Mouse (Mus musculus): Measurements from ENCODE around the gene Wrb.

Wrb gene

GRCm38 (mm10) chr16:96158511-96159080 lies 13.4 kb downstream of the Wrb start:
- DNase-seq (ENCODE audit: low spot score) = no peak

GRCm38 (mm10) chr16:96159091-96159731 lies 14.0 kb downstream of the Wrb start:
- peak; percentile 81 for DNase-seq (ENCODE audit: low spot score)

- DNase-seq (ENCODE audit: low spot score) = no peak
Observed at GRCm38 (mm10) chr16:96159794-96160346, 14.7 kb downstream of the Wrb start.

GRCm38 (mm10) chr16:96160927-96161326 lies 15.7 kb downstream of the Wrb start:
- no peak for DNase-seq (ENCODE audit: low spot score)

GRCm38 (mm10) chr16:96161336-96161735 lies 16.1 kb downstream of the Wrb start:
- no peak for DNase-seq (ENCODE audit: low spot score)

GRCm38 (mm10) chr16:96165723-96166264 lies 20.6 kb downstream of the Wrb start:
- DNase-seq (ENCODE audit: low spot score) = no peak

GRCm38 (mm10) chr16:96168837-96169236 lies 23.6 kb downstream of the Wrb start:
- DNase-seq (ENCODE audit: low spot score) = no peak

- no peak for DNase-seq (ENCODE audit: low spot score)
Observed at GRCm38 (mm10) chr16:96173648-96174047, 28.4 kb downstream of the Wrb start.

- DNase-seq (ENCODE audit: low spot score) = no peak
Observed at GRCm38 (mm10) chr16:96175399-96175798, 30.2 kb downstream of the Wrb start.

GRCm38 (mm10) chr16:96179156-96179555 lies 33.9 kb downstream of the Wrb start:
- DNase-seq (ENCODE audit: low spot score) = no peak

GRCm38 (mm10) chr16:96187619-96188018 lies 42.4 kb downstream of the Wrb start:
- DNase-seq (ENCODE audit: low spot score) = no peak

- DNase-seq (ENCODE audit: low spot score) = peak; percentile 100
Observed at GRCm38 (mm10) chr16:96191531-96192506, 46.6 kb downstream of the Wrb start, which contains the start of gene Lca5l. Gene Lca5l, minus strand, starts transcription at chr16:96192271.

- DNase-seq (ENCODE audit: low spot score) = peak; percentile 68
Observed at GRCm38 (mm10) chr16:96199913-96200701, 54.9 kb downstream of the Wrb start, which contains the start of gene Sh3bgr. Gene Sh3bgr, plus strand, starts transcription at chr16:96200450.

GRCm38 (mm10) chr16:96200702-96201028 lies 55.5 kb downstream of the Wrb start:
- DNase-seq (ENCODE audit: low spot score) = no peak

GRCm38 (mm10) chr16:96201485-96202232 lies 56.5 kb downstream of the Wrb start:
- no peak for DNase-seq (ENCODE audit: low spot score)

All from retina, embryonic 14.5 days (tissue).